Mouse (Mus musculus): Measurements from ENCODE around the gene Xpr1.

GRCm38 (mm10) chr1:155353096-155353495 is 64.1 kb downstream of the Xpr1 start:
- TF ChIP-seq CTCF (IDR thresholded peaks at IDR 0.05; ENCODE audit: low read depth, low read length): no peak
- no peak for TF ChIP-seq POLR2A (IDR thresholded peaks at IDR 0.05; ENCODE audit: borderline replicate concordance, low read depth, low read length)

Data from bone marrow macrophage, adult 2 months (primary cell).